Mouse (Mus musculus) retina, embryonic 14.5 days (tissue): ENCODE results near the gene Ska3.

ENCODE experiments used
- DNase-seq: peaks from one replicate; pipeline ENCODE4 v3.0.0-alpha.2; 2015; ENCODE audit warnings: low spot score

Gene Ska3

DNA sequence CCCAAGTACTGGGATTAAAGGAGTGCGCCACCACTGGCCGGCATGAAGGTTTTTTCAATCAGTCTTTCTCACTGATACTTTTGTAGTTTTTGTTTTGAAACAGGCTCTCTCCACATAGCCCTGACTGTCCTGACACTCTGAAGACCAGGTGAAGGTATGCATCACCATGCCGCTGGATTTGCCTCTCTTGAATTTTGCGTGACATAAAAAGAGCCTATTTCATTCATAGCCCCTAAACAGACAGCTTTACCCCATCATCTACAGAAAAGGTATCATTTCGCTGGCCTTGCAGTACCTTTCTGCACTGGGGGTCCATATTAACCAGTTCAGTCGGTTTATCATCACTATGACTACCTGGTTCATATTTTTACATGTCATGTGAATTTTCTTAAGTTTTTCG lies 28.4 kb downstream of the Ska3 start:
- DNase-seq: no peak

DNA sequence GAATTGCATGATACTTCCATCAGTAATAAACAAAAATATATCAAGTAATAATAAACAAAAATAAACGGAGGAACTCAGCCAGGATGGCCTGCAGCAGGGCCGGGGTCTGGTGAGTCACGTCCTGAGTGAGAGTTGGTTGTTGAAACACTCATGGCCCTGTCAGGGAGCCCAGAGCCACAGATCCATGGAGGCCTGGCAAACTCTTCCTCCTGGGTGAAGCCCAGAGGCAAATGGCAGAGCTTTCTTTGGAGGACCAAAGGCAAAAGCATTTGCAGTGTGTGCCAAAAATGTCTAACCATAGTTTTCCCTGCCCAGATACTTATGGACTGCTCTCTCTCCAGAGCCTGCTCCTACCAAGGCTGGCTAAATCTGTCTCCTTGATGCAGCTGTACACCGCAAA lies 34.8 kb downstream of the Ska3 start:
- DNase-seq: no peak

- DNase-seq: no peak
These were observed 36.2 kb downstream of the Ska3 start for GRCm38 (mm10) chr14:57789759-57790158.

DNA sequence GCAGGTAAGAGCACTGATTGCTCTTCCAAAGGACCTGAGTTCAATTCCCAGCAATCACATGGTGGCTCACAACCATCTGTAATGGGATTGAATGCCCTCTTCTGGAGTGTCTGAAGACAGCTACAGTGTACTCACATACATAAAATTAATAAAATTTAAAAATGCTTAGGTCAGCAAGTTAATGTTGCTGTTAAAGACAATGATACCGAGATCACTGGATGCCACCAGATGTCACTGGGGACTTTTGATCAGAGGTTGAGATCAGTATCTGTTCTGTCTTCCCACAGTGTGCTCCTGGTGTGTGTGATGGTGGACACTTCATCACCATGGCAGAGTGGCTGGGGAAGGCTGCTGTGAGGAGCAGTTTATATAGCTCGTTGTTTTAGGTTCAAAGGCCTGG lies 36.7 kb downstream of the Ska3 start:
- no peak for DNase-seq

DNA sequence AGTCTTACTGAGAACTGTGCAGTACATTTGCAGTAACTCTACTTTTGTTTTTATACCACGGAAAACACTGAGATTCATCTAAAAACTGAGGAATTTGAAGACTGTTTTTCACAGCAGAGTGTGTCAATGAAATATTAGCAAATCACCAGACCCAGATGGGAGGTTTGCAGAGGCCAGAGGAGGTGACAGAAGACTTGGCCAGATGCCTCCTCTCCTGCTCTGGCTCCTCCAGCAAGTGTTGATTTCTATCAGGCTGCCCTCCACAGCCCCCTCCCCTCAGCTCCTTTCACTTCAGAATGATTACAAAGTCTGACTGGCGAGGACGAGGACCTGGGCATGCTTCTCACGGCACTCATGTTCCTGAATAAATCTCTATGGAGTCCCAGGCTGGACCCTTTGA lies 38.6 kb downstream of the Ska3 start:
- DNase-seq: no peak

DNA sequence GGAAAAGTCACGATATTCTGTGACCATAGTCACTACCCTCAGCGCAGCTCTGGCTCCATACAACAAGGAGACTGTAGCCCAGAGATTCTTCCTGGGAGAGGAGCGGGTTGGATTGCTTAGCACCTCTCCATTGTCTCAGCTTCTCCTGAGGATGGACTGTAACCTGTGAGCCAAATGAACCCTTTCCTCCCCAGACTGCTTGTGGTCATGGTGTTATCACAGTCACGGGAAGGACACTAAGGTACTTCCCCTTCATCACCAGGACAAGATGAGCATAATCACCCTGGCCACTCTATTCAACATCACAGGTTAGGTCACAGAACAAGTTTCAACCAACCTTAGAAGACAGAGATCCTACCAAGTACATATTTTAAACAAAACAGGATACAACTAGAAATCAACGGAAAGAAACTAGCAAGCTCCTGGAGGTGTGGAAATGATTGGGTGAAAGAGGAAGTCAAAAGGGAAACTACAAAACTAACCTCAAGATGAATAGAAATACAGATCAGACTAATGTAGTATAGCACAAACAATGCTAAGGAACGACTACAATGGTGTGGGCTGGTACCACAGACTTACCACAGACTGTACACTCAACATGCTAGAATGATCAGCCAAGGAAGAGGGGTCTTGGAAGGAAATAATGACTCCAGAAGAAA lies 53.7 kb downstream of the Ska3 start:
- no peak for DNase-seq

DNA sequence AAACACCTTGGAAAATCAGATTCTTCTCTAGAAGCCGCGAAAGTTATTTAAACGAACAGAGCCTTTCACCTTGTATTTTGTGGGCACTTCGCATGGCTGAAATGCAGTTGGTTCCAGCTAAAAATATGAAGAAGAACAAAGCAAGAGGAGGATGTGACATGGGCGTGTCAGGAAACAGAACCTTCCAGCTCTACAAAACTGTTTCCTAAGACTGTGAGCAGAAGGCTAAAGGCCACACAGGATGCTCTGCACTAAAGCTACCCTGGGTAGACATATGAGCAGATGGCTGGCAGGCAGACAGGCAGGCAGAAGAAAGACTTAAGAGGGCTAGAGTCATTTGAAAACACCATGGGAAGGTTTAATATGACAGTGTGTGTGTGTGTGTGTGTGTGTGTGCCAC lies 56.9 kb downstream of the Ska3 start:
- no peak for DNase-seq

GRCm38 (mm10) chr14:57760447-57761412 lies 65.3 kb downstream of the Ska3 start:
- DNase-seq: no peak

DNA sequence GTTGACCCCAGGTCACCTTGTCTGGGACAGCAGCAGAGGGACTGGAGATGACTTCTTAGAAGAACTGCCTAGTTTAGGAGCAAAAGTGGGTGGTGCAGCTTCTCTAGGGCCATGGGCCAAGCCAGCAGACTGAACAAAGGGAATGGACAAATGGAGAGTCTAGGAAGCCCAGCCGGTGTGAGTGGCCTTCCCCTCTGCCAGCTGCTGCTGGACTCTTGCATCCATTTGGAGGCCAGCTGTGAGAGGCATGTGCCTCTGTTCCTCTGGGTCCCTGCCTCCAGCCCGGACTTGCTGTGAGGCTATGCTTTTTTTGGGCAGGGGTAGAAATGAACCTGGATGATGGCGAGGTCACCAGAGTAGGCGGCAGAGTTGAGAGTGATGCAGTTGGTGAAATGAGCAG lies 67.7 kb downstream of the Ska3 start, which contains the start of gene Lats2:
Gene Lats2 (minus strand): TSS at position 152 of the 400 bp plus-strand sequence.
- DNase-seq: no peak
